Comparison of ENCODE assay signal across 16 mouse cellular contexts in genomic region chrX:142521063-142521462, GRCm38 (mm10).
"Had no signal": no experiment of that assay in that cellular context is flagged by ENCODE, and none has a peak within 500 bp of the region (broad histone marks: within the 10 kb centered on the region; RNA-seq: fewer than 3 reads in every experiment).

No protein-coding gene starts in this region.

- H3K4me3 ChIP-seq: limb, embryonic 10.5 days; limb, embryonic 13.5 days; liver, embryonic 12.5 days; liver, embryonic 15.5 days had no signal

- H3K9ac ChIP-seq: limb, embryonic 13.5 days; liver, embryonic 12.5 days; liver, embryonic 15.5 days had no signal

- H3K36me3 ChIP-seq: limb, embryonic 10.5 days; limb, embryonic 13.5 days; liver, embryonic 12.5 days; liver, embryonic 15.5 days had no signal

- DNase-seq: kidney, adult 2 months; kidney, postnatal 36 days; layer of hippocampus, adult 9-11 months; lung, adult 2 months; lung, postnatal 14 days; lung, postnatal 4 days; midbrain, embryonic 14.5 days; right cerebral cortex, postnatal 14 days; right cerebral cortex, postnatal 4 days; thymus, postnatal 25 days had no signal

- H3K4me1 ChIP-seq: limb, embryonic 10.5 days; limb, embryonic 13.5 days; liver, embryonic 12.5 days; liver, embryonic 15.5 days had no signal

- ATAC-seq: liver, embryonic 12.5 days had no signal

- H3K27me3 ChIP-seq: liver, embryonic 12.5 days; liver, embryonic 15.5 days had no signal

- H3K27ac ChIP-seq: kidney, postnatal 0 days; limb, embryonic 10.5 days; limb, embryonic 13.5 days; liver, embryonic 12.5 days; liver, embryonic 15.5 days; stomach, postnatal 0 days had no signal
